Mouse (Mus musculus): ENCODE data around the gene Olfr1444. TPM values are rescaled to one million over a fixed set of nuclear protein-coding genes. Genes with fewer than 3 reads are reported as not detected.

Olfr1444 gene
- polyA plus RNA-seq (2012; rRNA removed), result not detected in 2 replicates

GRCm38 (mm10) chr19:12856983-12857382, at the start of gene Olfr1444:
Gene Olfr1444 (plus strand): TSS chr19:12857283.

DNA sequence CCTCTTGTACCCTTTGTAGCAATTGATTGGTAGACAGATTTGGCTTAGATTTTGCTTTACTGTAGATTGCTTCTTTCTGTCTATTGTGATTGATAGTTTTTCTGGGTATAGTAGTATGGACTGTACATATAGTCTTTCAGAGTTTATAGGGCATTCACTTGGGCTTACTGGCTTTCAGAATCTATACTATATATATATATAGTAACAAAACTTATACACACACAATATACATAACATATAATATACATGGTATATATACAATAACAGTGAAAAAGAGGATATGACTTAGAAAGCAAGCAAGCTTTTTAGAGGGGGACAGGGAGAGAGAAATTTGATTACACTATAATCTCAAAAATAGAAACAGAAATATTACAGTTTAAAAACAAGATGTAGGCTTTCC, 10.7 kb upstream of the Olfr1444 start, which contains the start of gene Gm5244:
TSS of gene Gm5244 (plus strand) at position 301 of the 400 bp plus-strand sequence.

DNA sequence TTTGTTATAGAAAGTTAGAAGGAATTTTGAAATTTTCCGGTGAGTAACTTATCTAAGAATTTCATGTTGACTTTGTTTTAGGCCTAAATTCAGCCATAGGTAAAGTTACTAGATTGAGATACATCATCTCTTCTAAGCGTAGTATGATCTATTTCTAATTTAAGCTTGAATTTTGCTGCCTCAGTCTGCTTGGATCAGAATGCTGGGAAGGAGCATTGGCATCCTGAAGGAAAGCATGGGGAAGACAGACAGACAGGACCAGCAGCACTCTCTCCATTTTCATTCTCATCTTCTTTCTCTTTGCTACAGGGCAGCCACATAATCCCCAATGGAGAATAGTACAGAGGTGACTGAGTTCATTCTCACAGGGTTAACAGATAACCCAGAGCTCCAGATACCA, 26.5 kb downstream of the Olfr1444 start, which contains the start of gene Olfr1445:
TSS of gene Olfr1445 (plus strand) at position 301 of the 400 bp plus-strand sequence.

DNA sequence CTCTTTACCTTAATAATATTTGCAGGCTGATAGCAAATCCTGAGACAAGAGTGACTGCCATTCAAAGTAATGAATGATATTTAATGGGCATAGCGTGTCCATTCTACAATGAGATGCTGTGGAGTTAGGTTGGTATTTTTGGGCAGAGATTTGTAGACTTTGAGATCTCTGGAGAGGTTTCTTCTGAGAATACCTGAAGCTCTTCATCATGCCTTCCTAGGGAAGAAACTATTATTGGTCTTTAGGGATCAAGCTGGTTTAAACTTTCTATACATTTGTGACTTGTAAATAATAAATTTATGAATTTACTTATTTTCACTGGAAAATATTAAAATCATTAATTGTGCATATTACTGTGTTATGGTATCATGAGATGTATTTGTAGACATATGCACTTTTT, 36.3 kb downstream of the Olfr1444 start, which contains the start of gene Olfr1446:
TSS of gene Olfr1446 (minus strand) at position 101 of the 400 bp plus-strand sequence.

DNA sequence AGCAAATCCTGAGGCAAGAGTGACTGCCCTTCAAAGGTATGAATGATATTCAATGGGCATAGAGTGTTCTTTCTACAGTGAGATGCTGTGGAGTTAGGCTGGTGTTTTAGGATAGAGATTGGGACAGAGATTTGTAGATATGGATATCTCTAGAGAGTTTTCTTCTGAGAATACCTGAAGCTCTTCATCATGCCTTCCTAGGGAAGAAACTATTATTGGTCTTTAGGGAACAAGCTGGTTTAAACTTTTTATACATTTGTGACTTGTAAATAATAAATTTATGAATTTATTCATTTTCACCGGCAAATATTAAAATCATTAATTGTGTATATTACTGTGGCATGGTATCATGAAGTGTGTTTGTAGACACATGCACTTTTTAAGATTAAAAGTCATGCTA, 46.6 kb downstream of the Olfr1444 start, which contains the start of gene Olfr1447:
TSS of gene Olfr1447 (minus strand) at position 101 of the 400 bp plus-strand sequence.

Other genes with a start within 250 kb of the Olfr1444 start
- gene Glyat, start 224.0 kb upstream of the Olfr1444 start, polyA plus RNA-seq (2012; rRNA removed), result 0.16 and 0.18 TPM in 2 replicates
- not detected in 2 replicates for gene Olfr1442, start 186.8 kb upstream of the Olfr1444 start, polyA plus RNA-seq (2012; rRNA removed)
- gene Olfr1443, start 179.2 kb upstream of the Olfr1444 start, polyA plus RNA-seq (2012; rRNA removed), result not detected in 2 replicates
- 1.8 and 2.5 TPM in 2 replicates for gene Keg1, start 161.5 kb upstream of the Olfr1444 start, polyA plus RNA-seq (2012; rRNA removed)
- gene Cntf, start 91.7 kb upstream of the Olfr1444 start, polyA plus RNA-seq (2012; rRNA removed), result 1.8 and 2.0 TPM in 2 replicates
- gene Zfp91, start 61.2 kb upstream of the Olfr1444 start, polyA plus RNA-seq (2012; rRNA removed), result 14.2 and 16.3 TPM in 2 replicates
- 1.1 and 1.9 TPM in 2 replicates for gene Lpxn, start 61.1 kb upstream of the Olfr1444 start, polyA plus RNA-seq (2012; rRNA removed)
- not detected in 2 replicates for gene Gm5244, start 10.6 kb upstream of the Olfr1444 start, polyA plus RNA-seq (2012; rRNA removed)
- gene Olfr1445, start 26.6 kb downstream of the Olfr1444 start, polyA plus RNA-seq (2012; rRNA removed), result not detected in 2 replicates
- not detected in 2 replicates for gene Olfr1446, start 36.2 kb downstream of the Olfr1444 start, polyA plus RNA-seq (2012; rRNA removed)
- gene Olfr1447, start 46.5 kb downstream of the Olfr1444 start, polyA plus RNA-seq (2012; rRNA removed), result not detected in 2 replicates
- gene Olfr1448, start 67.1 kb downstream of the Olfr1444 start, polyA plus RNA-seq (2012; rRNA removed), result not detected in 2 replicates
- not detected in 2 replicates for gene Olfr1449, start 73.6 kb downstream of the Olfr1444 start, polyA plus RNA-seq (2012; rRNA removed)
- not detected in 2 replicates for gene Olfr1450, start 93.0 kb downstream of the Olfr1444 start, polyA plus RNA-seq (2012; rRNA removed)
- not detected in 2 replicates for gene Olfr1451, start 137.7 kb downstream of the Olfr1444 start, polyA plus RNA-seq (2012; rRNA removed)
- gene Olfr1453, start 171.0 kb downstream of the Olfr1444 start, polyA plus RNA-seq (2012; rRNA removed), result not detected in 2 replicates
- gene Olfr1454, start 203.3 kb downstream of the Olfr1444 start, polyA plus RNA-seq (2012; rRNA removed), result not detected in 2 replicates
- gene Olfr1457, start 240.6 kb downstream of the Olfr1444 start, polyA plus RNA-seq (2012; rRNA removed), result not detected in 2 replicates
- gene Olfr1458, start 249.5 kb downstream of the Olfr1444 start, polyA plus RNA-seq (2012; rRNA removed), result not detected in 2 replicates